Mouse (Mus musculus): Measurements from ENCODE around the gene Col25a1. TPM values are rescaled to one million over a fixed set of nuclear protein-coding genes. Genes with fewer than 3 reads are reported as not detected.

Col25a1 gene
- polyA plus RNA-seq, 1 experiment from 2014 or later = 1.3 TPM

DNA sequence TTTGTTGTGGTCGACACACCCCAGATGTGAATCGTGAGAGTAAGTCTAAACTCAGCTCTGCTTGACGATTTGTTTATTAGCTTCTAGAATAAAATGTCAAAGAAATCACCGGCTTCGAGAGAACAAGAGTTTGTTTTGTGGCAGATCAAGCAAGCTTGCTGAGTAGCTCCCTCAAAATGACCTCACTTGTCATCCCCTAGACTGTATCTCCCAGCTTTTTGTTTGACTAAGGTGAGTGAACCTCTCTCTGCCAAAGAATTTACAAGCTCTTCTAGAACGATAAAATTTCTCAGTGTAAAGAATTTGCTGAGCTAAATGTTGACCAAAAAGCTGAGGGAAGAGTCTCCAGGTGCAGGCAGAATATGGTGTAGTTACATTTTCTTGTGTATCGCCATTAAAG lies 125.3 kb downstream of the Col25a1 start:
- H3K4me2 ChIP-seq = no peak overlapping the region
- H3K27me3 ChIP-seq = no peaks in the 10 kb centered on the region
- no peak for DNase-seq
- H3K9me3 ChIP-seq (replicated peaks) = peaks cover 3% of the 10 kb centered on the region; the same call in 1 of the 2 replicates
- no peak overlapping the region for H3K9ac ChIP-seq
- H3K36me3 ChIP-seq = no peaks in the 10 kb centered on the region
- no peak overlapping the region for H3K27ac ChIP-seq
- WGBS (ENCODE audit: insufficient replicate concordance) = 61% methylated on average over 7 of the region's 7 CpGs
- no peaks in the 10 kb centered on the region for H3K4me1 ChIP-seq (replicated peaks)
- no peak for ATAC-seq (ENCODE audit: low read depth)
- H3K4me3 ChIP-seq (replicated peaks) = no peak overlapping the region

GRCm38 (mm10) chr3:130259670-130260069 lies 128.4 kb downstream of the Col25a1 start:
- Histone ChIP-seq H3K36me3 (no peaks in the 10 kb centered on the region), H3K27me3 (no peaks in the 10 kb centered on the region), H3K9ac (no peak overlapping the region), H3K4me2 (no peak overlapping the region), H3K27ac (no peak overlapping the region), H3K9me3 (replicated peaks) (peaks cover 3% of the 10 kb centered on the region; the same call in 1 of the 2 replicates), H3K4me3 (replicated peaks) (no peak overlapping the region), H3K4me1 (replicated peaks) (no peaks in the 10 kb centered on the region)
- WGBS (ENCODE audit: insufficient replicate concordance) = 52% methylated on average over 2 of the region's 2 CpGs
- ATAC-seq (ENCODE audit: low read depth) (no peak), DNase-seq (no peak)

DNA sequence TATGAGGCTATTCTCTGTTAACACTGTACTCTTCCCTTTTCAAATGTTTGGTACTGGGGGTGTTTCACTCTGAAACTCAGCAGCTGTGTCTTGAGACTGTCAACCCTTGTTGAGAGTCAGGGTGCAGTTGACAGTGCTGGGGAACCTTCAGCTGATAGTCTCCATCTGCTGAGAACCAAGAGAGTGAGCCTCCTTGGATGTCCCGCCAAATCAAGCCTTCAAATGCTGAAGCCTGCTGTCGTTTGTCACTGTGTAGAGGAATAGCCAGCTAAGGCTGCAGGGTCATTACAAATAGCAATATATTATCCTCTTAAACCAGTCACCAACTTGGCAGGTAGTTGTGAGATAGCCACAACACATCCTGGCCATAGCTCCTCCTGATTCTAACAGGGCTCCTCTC lies 129.0 kb downstream of the Col25a1 start:
- ATAC-seq (ENCODE audit: low read depth) (no peak), DNase-seq (no peak)
- Histone ChIP-seq H3K9me3 (replicated peaks) (peaks cover 3% of the 10 kb centered on the region; the same call in 1 of the 2 replicates), H3K4me1 (replicated peaks) (no peaks in the 10 kb centered on the region), H3K4me3 (replicated peaks) (no peak overlapping the region), H3K36me3 (no peaks in the 10 kb centered on the region), H3K9ac (no peak overlapping the region), H3K27ac (no peak overlapping the region), H3K4me2 (no peak overlapping the region), H3K27me3 (no peaks in the 10 kb centered on the region)
- 73% methylated on average over 2 of the region's 2 CpGs for WGBS (ENCODE audit: insufficient replicate concordance)

- Histone ChIP-seq H3K9me3 (replicated peaks) (no peaks in the 10 kb centered on the region), H3K27ac (no peak overlapping the region), H3K4me3 (replicated peaks) (no peak overlapping the region), H3K4me2 (no peak overlapping the region), H3K36me3 (no peaks in the 10 kb centered on the region), H3K27me3 (no peaks in the 10 kb centered on the region), H3K4me1 (replicated peaks) (no peaks in the 10 kb centered on the region), H3K9ac (no peak overlapping the region)
- 68% methylated on average over 9 of the region's 9 CpGs for WGBS (ENCODE audit: insufficient replicate concordance)
- no peak for ATAC-seq (ENCODE audit: low read depth)
- DNase-seq = no peak
Measured at GRCm38 (mm10) chr3:130265104-130265503, 133.8 kb downstream of the Col25a1 start.

GRCm38 (mm10) chr3:130270509-130270908 lies 139.2 kb downstream of the Col25a1 start:
- Histone ChIP-seq H3K4me1 (replicated peaks) (no peaks in the 10 kb centered on the region), H3K4me2 (no peak overlapping the region), H3K9me3 (replicated peaks) (no peaks in the 10 kb centered on the region), H3K27ac (no peak overlapping the region), H3K27me3 (no peaks in the 10 kb centered on the region), H3K9ac (no peak overlapping the region), H3K4me3 (replicated peaks) (no peak overlapping the region), H3K36me3 (no peaks in the 10 kb centered on the region)
- 72% methylated on average over 3 of the region's 3 CpGs for WGBS (ENCODE audit: insufficient replicate concordance)
- DNase-seq = no peak
- no peak for ATAC-seq (ENCODE audit: low read depth)

DNA sequence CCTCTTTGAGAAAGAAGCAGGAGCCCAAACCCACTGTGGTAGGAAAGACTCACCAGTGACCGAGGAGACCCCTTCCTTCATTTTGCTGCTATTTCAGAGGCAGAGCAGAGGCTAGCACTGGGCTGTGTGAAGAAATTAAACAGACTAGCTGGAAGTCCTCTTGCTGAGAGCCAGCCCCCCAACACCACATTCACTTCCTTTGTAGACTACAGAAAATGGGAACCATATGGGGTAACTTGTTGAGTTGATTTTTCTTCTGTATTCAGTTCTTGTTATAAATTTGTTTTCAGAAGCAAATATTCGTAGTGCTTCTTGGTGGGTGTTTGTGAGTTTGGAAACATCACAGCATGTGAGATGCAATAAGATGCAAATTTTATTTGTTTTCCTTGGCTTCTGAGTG lies 142.6 kb downstream of the Col25a1 start:
- no peaks in the 10 kb centered on the region for H3K4me1 ChIP-seq (replicated peaks)
- H3K27ac ChIP-seq = no peak overlapping the region
- H3K4me2 ChIP-seq = no peak overlapping the region
- H3K36me3 ChIP-seq = no peaks in the 10 kb centered on the region
- H3K9me3 ChIP-seq (replicated peaks) = no peaks in the 10 kb centered on the region
- H3K27me3 ChIP-seq = no peaks in the 10 kb centered on the region
- WGBS (ENCODE audit: insufficient replicate concordance) = 39% methylated on average over 2 of the region's 2 CpGs
- no peak overlapping the region for H3K4me3 ChIP-seq (replicated peaks)
- H3K9ac ChIP-seq = no peak overlapping the region
- ATAC-seq (ENCODE audit: low read depth) (no peak), DNase-seq (no peak)

- H3K27ac ChIP-seq = no peak overlapping the region
- H3K9me3 ChIP-seq (replicated peaks) = no peaks in the 10 kb centered on the region
- no peaks in the 10 kb centered on the region for H3K36me3 ChIP-seq
- H3K4me3 ChIP-seq (replicated peaks) = no peak overlapping the region
- DNase-seq (no peak), ATAC-seq (ENCODE audit: low read depth) (no peak)
- H3K27me3 ChIP-seq = no peaks in the 10 kb centered on the region
- no peak overlapping the region for H3K9ac ChIP-seq
- H3K4me2 ChIP-seq = no peak overlapping the region
- 60% methylated on average over 10 of the region's 10 CpGs for WGBS (ENCODE audit: insufficient replicate concordance)
- H3K4me1 ChIP-seq (replicated peaks) = no peaks in the 10 kb centered on the region
Measured at GRCm38 (mm10) chr3:130278298-130279050, 147.2 kb downstream of the Col25a1 start.

- 57% methylated on average over 11 of the region's 11 CpGs for WGBS (ENCODE audit: insufficient replicate concordance)
- no peak overlapping the region for H3K4me2 ChIP-seq
Measured at GRCm38 (mm10) chr3:130283011-130283760, 151.9 kb downstream of the Col25a1 start.

DNA sequence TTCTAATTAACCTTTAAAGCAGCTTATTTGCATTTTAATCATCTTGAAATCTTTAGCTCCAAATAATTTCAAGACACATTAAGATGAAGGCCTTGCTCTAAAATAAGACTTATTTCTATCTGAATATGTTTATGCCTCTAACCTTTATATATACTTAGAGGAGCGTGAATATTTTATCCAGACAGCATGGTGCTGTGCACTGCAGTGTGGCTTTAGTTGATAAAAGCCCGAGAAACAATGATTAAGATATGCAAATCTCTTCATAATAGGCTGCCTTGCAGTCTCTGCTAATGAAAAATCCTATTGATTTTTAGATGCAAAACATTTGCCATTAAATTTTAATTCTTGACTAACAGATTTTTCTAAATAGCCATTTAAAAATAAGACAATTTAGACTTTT lies 156.8 kb downstream of the Col25a1 start:
- no peak overlapping the region for H3K4me3 ChIP-seq (replicated peaks)

More at GRCm38 (mm10) chr3:130283011-130283760, 151.9 kb downstream of the Col25a1 start:
- no peak for DNase-seq
- H3K4me1 ChIP-seq (replicated peaks) = no peaks in the 10 kb centered on the region
- ATAC-seq (ENCODE audit: low read depth) = no peak
- H3K27ac ChIP-seq = no peak overlapping the region
- no peaks in the 10 kb centered on the region for H3K27me3 ChIP-seq
- H3K9me3 ChIP-seq (replicated peaks) = no peaks in the 10 kb centered on the region
- H3K4me3 ChIP-seq (replicated peaks) = no peak overlapping the region
- H3K36me3 ChIP-seq = no peaks in the 10 kb centered on the region
- no peak overlapping the region for H3K9ac ChIP-seq

GRCm38 (mm10) chr3:130288756-130289155 lies 157.5 kb downstream of the Col25a1 start:
- Histone ChIP-seq H3K27ac (no peak overlapping the region), H3K4me2 (no peak overlapping the region), H3K36me3 (no peaks in the 10 kb centered on the region), H3K4me3 (replicated peaks) (no peak overlapping the region), H3K9me3 (replicated peaks) (no peaks in the 10 kb centered on the region), H3K9ac (no peak overlapping the region), H3K27me3 (no peaks in the 10 kb centered on the region), H3K4me1 (replicated peaks) (no peaks in the 10 kb centered on the region)
- WGBS (ENCODE audit: insufficient replicate concordance) = 65% methylated on average over 4 of the region's 4 CpGs
- no peak for ATAC-seq (ENCODE audit: low read depth)
- no peak for DNase-seq

More for the DNA sequence above, 156.8 kb downstream of the Col25a1 start:
- 48% methylated on average over 2 of the region's 2 CpGs for WGBS (ENCODE audit: insufficient replicate concordance)
- ATAC-seq (ENCODE audit: low read depth) = no peak
- H3K9me3 ChIP-seq (replicated peaks) = no peaks in the 10 kb centered on the region
- no peaks in the 10 kb centered on the region for H3K36me3 ChIP-seq
- no peak for DNase-seq
- no peak overlapping the region for H3K4me2 ChIP-seq
- H3K27me3 ChIP-seq = no peaks in the 10 kb centered on the region
- no peaks in the 10 kb centered on the region for H3K4me1 ChIP-seq (replicated peaks)
- no peak overlapping the region for H3K9ac ChIP-seq
- no peak overlapping the region for H3K27ac ChIP-seq

DNA sequence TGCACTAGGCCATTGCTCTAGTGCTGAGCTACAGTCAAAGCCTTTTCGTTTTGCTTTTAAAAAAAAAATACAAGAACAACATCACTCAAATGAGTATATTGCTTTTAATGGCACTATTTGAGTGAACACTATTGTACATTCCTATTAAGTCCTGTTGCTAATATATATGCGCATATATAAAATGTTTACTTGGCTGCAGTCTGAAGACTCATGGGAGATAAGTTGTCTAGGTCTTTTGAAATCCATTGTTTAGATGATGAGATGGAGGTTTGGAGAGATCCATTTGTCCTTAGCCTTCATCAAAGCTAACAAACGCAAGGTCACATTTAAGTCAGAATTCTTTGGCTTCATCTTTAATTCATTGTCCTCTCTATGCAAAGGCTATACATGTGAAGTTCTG lies 157.9 kb downstream of the Col25a1 start:
- Histone ChIP-seq H3K9me3 (replicated peaks) (no peaks in the 10 kb centered on the region), H3K27ac (no peak overlapping the region), H3K4me3 (replicated peaks) (no peak overlapping the region), H3K4me2 (no peak overlapping the region), H3K4me1 (replicated peaks) (no peaks in the 10 kb centered on the region), H3K9ac (no peak overlapping the region), H3K36me3 (no peaks in the 10 kb centered on the region), H3K27me3 (no peaks in the 10 kb centered on the region)
- DNase-seq (no peak), ATAC-seq (ENCODE audit: low read depth) (no peak)
- WGBS (ENCODE audit: insufficient replicate concordance) = 64% methylated on average over 3 of the region's 3 CpGs

Measured in liver, embryonic 13.5 days (tissue).